Mouse (Mus musculus) erythroblast, embryonic 14.5 days (primary cell): ENCODE results near the gene Cfap46.

ENCODE experiments used
- GATA1 ChIP-seq: IDR thresholded peaks from 2 replicates; pipeline ENCODE4 v1.6.1; 2012; ENCODE audit warnings: low read length, inconsistent platforms, mixed read lengths
- TAL1 ChIP-seq: IDR thresholded peaks from 3 replicates; pipeline ENCODE4 v1.6.1; 2012; ENCODE audit warnings: low read length, inconsistent platforms, mixed read lengths

GRCm38 (mm10) chr7:139551519-139551918 lies 132.1 kb downstream of the Cfap46 start:
- TF ChIP-seq GATA1 (no peak), TAL1 (no peak)
